ENCODE assay signal across 8 mouse cellular contexts in genomic region chr10:127380767-127381742, GRCm38 (mm10). TPM values are rescaled to one million over a fixed set of nuclear protein-coding genes. Genes with fewer than 3 reads are reported as not detected.
DNase-seq lines count a peak whose midpoint lies in the region; ATAC-seq and TF ChIP-seq lines count a peak whose summit lies in the region.

No protein-coding gene starts in this region.

- peaks cover 3% of the 10 kb centered on the region for H3K79me2 ChIP-seq in heart, adult 2 months (replicated peaks; ENCODE audit: control insufficient read depth, insufficient read depth, low read length)

- TF ChIP-seq CTCF in heart, adult 2 months (IDR thresholded peaks at IDR 0.05): peak; percentile 52
- no peak for TF ChIP-seq CTCF in midbrain, postnatal 0 days (IDR thresholded peaks at IDR 0.05)

- no peak for TF ChIP-seq EP300 in heart, adult 2 months (IDR thresholded peaks at IDR 0.05; ENCODE audit: insufficient read depth, low read depth, low read length)

- WGBS in heart, adult 2 months: 18% methylated on average over 53 of the region's 79 CpGs
- WGBS in midbrain, postnatal 0 days: 1% methylated on average over 43 of the region's 79 CpGs

- DNase-seq in CD4-positive, CD25-positive, alpha-beta regulatory T cell, adult 2 months (ENCODE audit: low read depth, low spot score): peak; percentile 71
- peak; percentile 56 for DNase-seq in embryo, embryonic 11.5 days (ENCODE audit: low read depth, low spot score)
- DNase-seq in heart, adult 2 months: peak; percentile 82 to 84
- DNase-seq in kidney, adult 8-10 months: peak; percentile 50 to 57
- peak; percentile 73 for DNase-seq in liver
- peak; percentile 58 for DNase-seq in midbrain, postnatal 0 days (ENCODE audit: low spot score)
- peak; percentile 50 to 60 for DNase-seq in spleen, postnatal 36 days (ENCODE audit: low spot score in 2 of 2)

- 0 out of 2 replicates have a peak, but pooled peaks have one; percentile 34 for TF ChIP-seq POLR2A in heart, adult 2 months (IDR thresholded peaks at IDR 0.05; ENCODE audit: insufficient read depth, low read depth, low read length)

- peak overlapping the region; percentile 94 for H3K27ac ChIP-seq in heart, adult 2 months
- peak overlapping the region; percentile 96 for H3K27ac ChIP-seq in midbrain, postnatal 0 days (ENCODE audit: low read depth, low read length)

- peaks cover 4% of the 10 kb centered on the region for H3K4me1 ChIP-seq in heart, adult 2 months (ENCODE audit: control insufficient read depth, insufficient read depth, low read length)
- no peaks in the 10 kb centered on the region for H3K4me1 ChIP-seq in midbrain, postnatal 0 days (ENCODE audit: insufficient read depth, low read length)

- H3K4me2 ChIP-seq in midbrain, postnatal 0 days (ENCODE audit: low read depth, low read length, poor library complexity, severe bottlenecking): peak overlapping the region; percentile 76

- intact Hi-C loops in heart, adult 2 months (cut with DNase I): loop anchor here (5.0 kb wide), 1 partner anchor 46 kb away; no protein-coding TSS in a partner anchor

- H3K4me3 ChIP-seq in heart, adult 2 months: peak overlapping the region; percentile 81
- peak overlapping the region; percentile 64 for H3K4me3 ChIP-seq in midbrain, postnatal 0 days (ENCODE audit: low read depth, low read length)

- H3K9me3 ChIP-seq in midbrain, postnatal 0 days (ENCODE audit: low read length): no peaks in the 10 kb centered on the region

- ATAC-seq in CD4-positive, CD25-positive, alpha-beta regulatory T cell, adult 4 months: no peak
- ATAC-seq in midbrain, postnatal 0 days (ENCODE audit: low FRiP score): peak; percentile 85

- H3K36me3 ChIP-seq in heart, adult 2 months (ENCODE audit: control insufficient read depth, insufficient read depth, low read length): peaks cover 3% of the 10 kb centered on the region; the same call in 1 of the 2 replicates
- H3K36me3 ChIP-seq in midbrain, postnatal 0 days (ENCODE audit: insufficient read depth, low read length): no peaks in the 10 kb centered on the region

- H3K9ac ChIP-seq in heart, adult 2 months (ENCODE audit: low read depth, low read length): peak overlapping the region; percentile 86
- H3K9ac ChIP-seq in midbrain, postnatal 0 days (replicated peaks; ENCODE audit: low read length, poor library complexity, severe bottlenecking): peak overlapping the region; percentile 98

- no peaks in the 10 kb centered on the region for H3K27me3 ChIP-seq in heart, adult 2 months (ENCODE audit: control insufficient read depth, insufficient read depth, low read length)
- no peaks in the 10 kb centered on the region for H3K27me3 ChIP-seq in midbrain, postnatal 0 days (ENCODE audit: insufficient read depth, low read length)

RNA-seq across cellular contexts. Expression of gene R3hdm2, which starts 0.9 kb away (rescaled TPM):
- polyA plus RNA-seq in CD4-positive, CD25-positive, alpha-beta regulatory T cell, adult 4 months (2017; shearing (Covaris generic)): 10 to 100 TPM; 12.8 to 17.3 TPM
- 100 to 1,000 TPM; 151 to 171 TPM for total RNA-seq in heart, adult 2 months (2021)
- 120 and 154 TPM in 2 replicates for polyA plus RNA-seq in heart, adult 2 months (2012; rRNA removed)
- 52.0 and 53.2 TPM in 2 replicates for total RNA-seq in midbrain, postnatal 0 days (2014; rRNA removed)
- 38.0 and 40.0 TPM in 2 replicates for polyA plus RNA-seq in midbrain, postnatal 0 days (2015; fragmentation: Nextera tagmentation; extraction: Ambion mirVana)

RNA-seq across cellular contexts. Expression of gene Inhbc, which starts 10.8 kb away (rescaled TPM):
- polyA plus RNA-seq in CD4-positive, CD25-positive, alpha-beta regulatory T cell, adult 4 months (2017; shearing (Covaris generic)): not detected
- total RNA-seq in heart, adult 2 months (2021): not detected
- polyA plus RNA-seq in heart, adult 2 months (2012; rRNA removed): 0.18 TPM in 1 of 2 replicates, not detected in the other
- total RNA-seq in midbrain, postnatal 0 days (2014; rRNA removed): not detected in 2 replicates
- not detected in 2 replicates for polyA plus RNA-seq in midbrain, postnatal 0 days (2015; fragmentation: Nextera tagmentation; extraction: Ambion mirVana)

RNA-seq across cellular contexts. Expression of gene Inhbe, which starts 26.8 kb away (rescaled TPM):
- polyA plus RNA-seq in CD4-positive, CD25-positive, alpha-beta regulatory T cell, adult 4 months (2017; shearing (Covaris generic)): not detected
- not detected for total RNA-seq in heart, adult 2 months (2021)
- not detected in 2 replicates for polyA plus RNA-seq in heart, adult 2 months (2012; rRNA removed)
- not detected in 2 replicates for total RNA-seq in midbrain, postnatal 0 days (2014; rRNA removed)
- polyA plus RNA-seq in midbrain, postnatal 0 days (2015; fragmentation: Nextera tagmentation; extraction: Ambion mirVana): 0.04 TPM in 1 of 2 replicates, not detected in the other

RNA-seq across cellular contexts. Expression of gene Gli1, which starts 39.3 kb away (rescaled TPM):
- under 1 TPM; 0.19 to 0.75 TPM for polyA plus RNA-seq in CD4-positive, CD25-positive, alpha-beta regulatory T cell, adult 4 months (2017; shearing (Covaris generic))
- under 1 TPM; 0.91 to 0.96 TPM for total RNA-seq in heart, adult 2 months (2021)
- polyA plus RNA-seq in heart, adult 2 months (2012; rRNA removed): 2.4 and 3.2 TPM in 2 replicates
- total RNA-seq in midbrain, postnatal 0 days (2014; rRNA removed): 4.2 and 6.9 TPM in 2 replicates
- polyA plus RNA-seq in midbrain, postnatal 0 days (2015; fragmentation: Nextera tagmentation; extraction: Ambion mirVana): 1.0 and 1.1 TPM in 2 replicates

RNA-seq across cellular contexts. Expression of gene Arhgap9, which starts 59.3 kb away (rescaled TPM):
- 100 to 1,000 TPM in 1 of 2 experiments, 10 to 100 TPM in 1; 92.4 to 118 TPM for polyA plus RNA-seq in CD4-positive, CD25-positive, alpha-beta regulatory T cell, adult 4 months (2017; shearing (Covaris generic))
- total RNA-seq in heart, adult 2 months (2021): 1 to 10 TPM; 2.3 to 2.4 TPM
- 2.5 and 4.8 TPM in 2 replicates for polyA plus RNA-seq in heart, adult 2 months (2012; rRNA removed)
- 0.24 and 1.2 TPM in 2 replicates for total RNA-seq in midbrain, postnatal 0 days (2014; rRNA removed)
- polyA plus RNA-seq in midbrain, postnatal 0 days (2015; fragmentation: Nextera tagmentation; extraction: Ambion mirVana): 0.91 and 1.0 TPM in 2 replicates
